Mouse (Mus musculus) ES-E14 (cell line): ENCODE measurements around the gene Gm11172.

Experiments
- CHD2 ChIP-seq: IDR thresholded peaks from 2 replicates; pipeline ENCODE4 v1.6.1; 2014; ENCODE audit warnings: mild to moderate bottlenecking, low read depth, low read length, inconsistent platforms
- HCFC1 ChIP-seq: IDR thresholded peaks from 2 replicates; pipeline ENCODE4 v1.6.1; 2012; ENCODE audit warnings: low read length, inconsistent platforms, borderline replicate concordance; ENCODE audit not compliant: insufficient read depth
- MAFK ChIP-seq: IDR thresholded peaks from 2 replicates; pipeline ENCODE4 v1.6.1; 2014; ENCODE audit warnings: mild to moderate bottlenecking, low read depth, low read length, inconsistent platforms; ENCODE audit not compliant: insufficient read depth
- ZC3H11A ChIP-seq: IDR thresholded peaks from 2 replicates; pipeline ENCODE4 v1.6.1; 2012; ENCODE audit warnings: low read depth, mild to moderate bottlenecking, inconsistent platforms, low read length, borderline replicate concordance
- ZNF384 ChIP-seq: IDR thresholded peaks from 2 replicates; pipeline ENCODE4 v1.6.1; 2012; ENCODE audit warnings: low read depth, low read length, inconsistent platforms

DNA sequence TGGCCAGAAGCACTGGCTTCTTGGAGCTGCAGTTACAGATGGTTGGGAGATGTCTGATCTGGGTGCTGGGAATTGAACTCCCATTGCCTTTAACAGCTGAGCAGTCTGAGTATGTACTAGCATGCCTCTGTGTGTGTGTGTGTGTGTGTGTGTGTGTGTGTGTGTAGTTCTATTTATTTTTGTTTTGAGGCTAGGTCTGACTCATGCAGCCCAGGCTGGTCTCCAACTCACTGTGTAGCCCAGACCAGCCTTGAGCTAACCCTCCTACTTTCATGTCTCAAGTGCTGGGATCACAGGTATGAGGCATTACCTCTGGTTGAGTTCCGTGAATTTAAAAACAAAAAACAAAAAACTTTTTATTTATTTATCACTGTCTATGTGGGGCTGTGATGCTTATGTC is 11.8 kb downstream of the Gm11172 start:
- TF ChIP-seq MAFK (no peak), ZC3H11A (no peak), CHD2 (no peak), ZNF384 (no peak), HCFC1 (no peak)
